Mouse (Mus musculus): ENCODE measurements around the gene Pgk1. TPM values are rescaled to one million over a fixed set of nuclear protein-coding genes. Genes with fewer than 3 reads are reported as not detected.

Pgk1 gene
- polyA plus RNA-seq, 1 experiment from 2014 or later, result 297 TPM

DNA sequence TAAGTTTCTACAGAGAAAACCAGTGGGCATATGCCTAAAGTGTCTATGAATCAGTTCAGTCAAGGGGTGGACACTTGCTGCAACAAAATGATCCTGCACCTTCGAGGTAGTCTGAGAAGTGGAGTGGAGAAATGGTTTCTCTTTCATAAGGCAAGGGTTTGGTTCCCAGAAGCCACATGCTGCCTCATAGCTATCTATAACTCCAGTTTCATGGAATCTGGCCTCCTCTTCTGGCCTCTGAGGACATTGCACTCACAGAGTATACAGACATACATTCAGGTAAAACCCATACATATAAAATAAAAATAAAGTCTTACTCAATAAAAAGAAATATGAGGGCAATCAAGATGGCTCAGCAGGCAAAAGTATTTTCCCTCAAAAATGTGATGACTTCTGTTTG is 21.8 kb upstream of the Pgk1 start:
- Histone ChIP-seq H3K9ac (ENCODE audit: low read depth, low read length) (no peak overlapping the region), H3K4me3 (ENCODE audit: low read length) (no peak overlapping the region), H3K27me3 (replicated peaks; ENCODE audit: control insufficient read depth, insufficient read depth, low read length) (no peaks in the 10 kb centered on the region), H3K4me1 (ENCODE audit: control insufficient read depth, insufficient read depth, low read depth, low read length) (no peaks in the 10 kb centered on the region), H3K27ac (ENCODE audit: low read depth, low read length) (no peak overlapping the region), H3K4me2 (ENCODE audit: low read length) (no peak overlapping the region), H3K9me3 (ENCODE audit: control insufficient read depth, low read length) (no peaks in the 10 kb centered on the region), H3K36me3 (ENCODE audit: control insufficient read depth, insufficient read depth, low read length) (no peaks in the 10 kb centered on the region)
- 50% methylated on average over 1 of the region's 1 CpGs for WGBS
- ATAC-seq, result no peak

DNA sequence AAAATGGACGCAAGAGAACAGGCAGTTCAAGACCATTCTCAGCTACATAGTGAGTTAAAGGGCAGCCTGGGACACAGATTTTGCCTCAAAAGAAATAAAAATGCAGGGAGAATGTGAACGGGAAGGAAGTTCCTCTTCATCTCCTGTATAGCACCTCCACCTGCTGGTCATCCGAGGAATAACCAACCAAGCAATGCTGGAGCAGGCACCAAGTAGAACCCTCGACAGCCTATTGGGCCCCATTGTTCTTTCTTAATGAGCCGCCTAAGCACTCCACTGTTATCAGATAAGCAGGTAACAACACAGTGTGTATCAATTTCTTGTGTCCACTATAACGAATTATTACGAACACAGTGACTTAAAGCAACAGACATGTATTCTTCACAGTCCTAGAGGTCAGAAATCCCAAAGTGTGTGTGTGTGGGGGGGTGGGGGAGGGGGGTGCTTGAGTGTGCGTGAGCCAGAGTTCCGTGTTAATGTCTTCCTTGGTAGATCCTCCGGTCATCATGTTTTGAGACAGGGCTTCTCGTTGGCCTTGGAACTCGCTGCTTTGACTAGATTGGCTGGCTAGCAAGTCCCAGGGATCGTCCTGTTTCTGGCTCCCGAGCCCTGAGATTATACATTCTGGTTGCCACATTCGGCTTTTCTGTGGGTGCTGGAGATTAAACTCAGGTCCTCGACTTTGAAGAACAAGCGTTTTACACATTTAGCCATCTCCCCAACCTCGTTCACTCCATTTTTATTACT is 15.6 kb upstream of the Pgk1 start:
- Histone ChIP-seq H3K9me3 (ENCODE audit: control insufficient read depth, low read length) (no peaks in the 10 kb centered on the region), H3K27me3 (replicated peaks; ENCODE audit: control insufficient read depth, insufficient read depth, low read length) (no peaks in the 10 kb centered on the region), H3K4me2 (ENCODE audit: low read length) (peak overlapping the region; percentile 55), H3K27ac (ENCODE audit: low read depth, low read length) (no peak overlapping the region), H3K4me3 (ENCODE audit: low read length) (peak overlapping the region; percentile 34), H3K36me3 (ENCODE audit: control insufficient read depth, insufficient read depth, low read length) (no peaks in the 10 kb centered on the region), H3K4me1 (ENCODE audit: control insufficient read depth, insufficient read depth, low read depth, low read length) (no peaks in the 10 kb centered on the region), H3K9ac (ENCODE audit: low read depth, low read length) (peak overlapping the region; percentile 50; the same call in 1 of the 2 replicates)
- WGBS, result 25% methylated on average over 17 of the region's 18 CpGs
- ATAC-seq, result peak; percentile 94

DNA sequence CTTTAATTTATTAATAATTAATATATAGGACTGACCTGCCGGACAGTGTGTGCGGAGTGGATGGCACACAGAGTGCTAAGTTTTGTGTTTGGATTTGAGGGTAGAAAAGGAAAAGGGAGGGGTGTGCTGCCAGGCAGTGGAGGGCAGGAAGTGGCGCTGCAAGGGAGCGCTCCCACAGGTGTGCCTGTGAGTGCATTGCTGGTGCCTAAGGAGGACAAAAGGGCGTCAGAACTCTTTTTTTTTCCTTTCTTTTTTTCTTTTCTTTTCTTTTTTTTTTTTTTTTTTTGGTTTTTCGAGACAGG is 15.1 kb upstream of the Pgk1 start:
- Histone ChIP-seq H3K4me3 (ENCODE audit: low read length) (peak overlapping the region; percentile 34; the same call in 1 of the 2 replicates), H3K4me2 (ENCODE audit: low read length) (peak overlapping the region; percentile 55), H3K27me3 (replicated peaks; ENCODE audit: control insufficient read depth, insufficient read depth, low read length) (no peaks in the 10 kb centered on the region), H3K9ac (ENCODE audit: low read depth, low read length) (no peak overlapping the region), H3K4me1 (ENCODE audit: control insufficient read depth, insufficient read depth, low read depth, low read length) (no peaks in the 10 kb centered on the region), H3K9me3 (ENCODE audit: control insufficient read depth, low read length) (no peaks in the 10 kb centered on the region), H3K36me3 (ENCODE audit: control insufficient read depth, insufficient read depth, low read length) (no peaks in the 10 kb centered on the region), H3K27ac (ENCODE audit: low read depth, low read length) (no peak overlapping the region)
- ATAC-seq, result 0 out of 2 replicates have a peak, but pooled peaks have one; percentile 37
- WGBS, result 72% methylated on average over 4 of the region's 6 CpGs

DNA sequence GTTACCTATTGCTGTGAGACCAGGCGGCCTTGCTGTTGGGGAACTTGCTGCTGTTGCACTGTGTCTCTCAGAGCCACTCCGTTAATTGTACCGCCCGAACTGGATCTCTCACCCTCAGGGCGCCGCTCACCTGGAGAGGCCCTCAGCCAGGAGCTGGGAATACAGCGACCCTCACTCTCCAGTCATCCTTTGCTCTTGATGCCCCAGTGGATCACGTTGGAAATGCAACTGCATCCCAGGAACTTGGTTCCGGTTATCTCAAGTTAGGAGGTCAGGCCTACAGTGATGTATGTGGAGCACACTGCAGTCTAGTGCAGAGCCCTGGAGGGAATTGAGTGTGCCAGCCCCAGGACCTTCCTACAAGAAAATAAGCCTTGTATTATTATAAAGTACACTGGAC is 10.6 kb upstream of the Pgk1 start:
- Histone ChIP-seq H3K36me3 (ENCODE audit: control insufficient read depth, insufficient read depth, low read length) (no peaks in the 10 kb centered on the region), H3K9me3 (ENCODE audit: control insufficient read depth, low read length) (no peaks in the 10 kb centered on the region), H3K4me1 (ENCODE audit: control insufficient read depth, insufficient read depth, low read depth, low read length) (no peaks in the 10 kb centered on the region), H3K4me3 (ENCODE audit: low read length) (no peak overlapping the region), H3K27ac (ENCODE audit: low read depth, low read length) (no peak overlapping the region), H3K27me3 (replicated peaks; ENCODE audit: control insufficient read depth, insufficient read depth, low read length) (no peaks in the 10 kb centered on the region), H3K4me2 (ENCODE audit: low read length) (no peak overlapping the region), H3K9ac (ENCODE audit: low read depth, low read length) (no peak overlapping the region)
- ATAC-seq, result no peak
- 58% methylated on average over 9 of the region's 9 CpGs for WGBS

- ATAC-seq, result no peak
- Histone ChIP-seq H3K27me3 (replicated peaks; ENCODE audit: control insufficient read depth, insufficient read depth, low read length) (no peaks in the 10 kb centered on the region), H3K36me3 (ENCODE audit: control insufficient read depth, insufficient read depth, low read length) (no peaks in the 10 kb centered on the region), H3K9ac (ENCODE audit: low read depth, low read length) (no peak overlapping the region), H3K9me3 (ENCODE audit: control insufficient read depth, low read length) (no peaks in the 10 kb centered on the region), H3K27ac (ENCODE audit: low read depth, low read length) (no peak overlapping the region), H3K4me1 (ENCODE audit: control insufficient read depth, insufficient read depth, low read depth, low read length) (peaks cover 8% of the 10 kb centered on the region), H3K4me3 (ENCODE audit: low read length) (no peak overlapping the region), H3K4me2 (ENCODE audit: low read length) (no peak overlapping the region)
- WGBS, result 29% methylated on average over 4 of the region's 4 CpGs
Measured at GRCm38 (mm10) chrX:106184279-106184678, 2.6 kb upstream of the Pgk1 start.

- no peak overlapping the region for H3K9ac ChIP-seq (ENCODE audit: low read depth, low read length)
- H3K4me1 ChIP-seq (ENCODE audit: control insufficient read depth, insufficient read depth, low read depth, low read length), result peaks cover 10% of the 10 kb centered on the region
- 19% methylated on average over 5 of the region's 5 CpGs for WGBS
- H3K27me3 ChIP-seq (replicated peaks; ENCODE audit: control insufficient read depth, insufficient read depth, low read length), result no peaks in the 10 kb centered on the region
- H3K27ac ChIP-seq (ENCODE audit: low read depth, low read length), result peak overlapping the region; percentile 64
- ATAC-seq, result no peak
- H3K4me2 ChIP-seq (ENCODE audit: low read length), result no peak overlapping the region; the same call in 1 of the 2 replicates
- no peaks in the 10 kb centered on the region for H3K36me3 ChIP-seq (ENCODE audit: control insufficient read depth, insufficient read depth, low read length)
- no peaks in the 10 kb centered on the region for H3K9me3 ChIP-seq (ENCODE audit: control insufficient read depth, low read length)
- H3K4me3 ChIP-seq (ENCODE audit: low read length), result no peak overlapping the region
Measured at GRCm38 (mm10) chrX:106185706-106186105, 1.2 kb upstream of the Pgk1 start.

DNA sequence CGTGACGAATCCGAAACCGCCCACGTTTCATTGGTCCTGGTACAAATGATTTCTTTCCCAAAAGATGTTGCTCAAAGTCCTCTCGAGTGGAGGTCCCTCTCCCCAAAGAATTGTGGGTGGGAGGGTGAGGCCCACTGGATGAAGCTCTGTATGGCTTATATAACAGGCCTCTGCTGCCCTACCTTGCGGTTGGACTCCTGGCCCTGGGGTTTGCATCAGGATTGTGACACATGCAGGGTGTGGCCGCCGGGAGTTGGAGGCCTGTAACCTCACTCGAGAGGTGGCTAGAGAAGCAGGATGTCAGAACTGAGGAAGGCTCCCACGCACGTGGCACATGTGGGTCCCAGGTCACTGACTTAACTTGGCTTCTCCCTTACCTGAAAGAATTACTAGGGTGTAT is 837 bp downstream of the Pgk1 start:
- H3K36me3 ChIP-seq (ENCODE audit: control insufficient read depth, insufficient read depth, low read length), result no peaks in the 10 kb centered on the region
- H3K4me1 ChIP-seq (ENCODE audit: control insufficient read depth, insufficient read depth, low read depth, low read length), result peaks cover 10% of the 10 kb centered on the region
- 21% methylated on average over 12 of the region's 12 CpGs for WGBS
- H3K4me3 ChIP-seq (ENCODE audit: low read length), result peak overlapping the region; percentile 52
- H3K27me3 ChIP-seq (replicated peaks; ENCODE audit: control insufficient read depth, insufficient read depth, low read length), result no peaks in the 10 kb centered on the region
- no peak for ATAC-seq
- H3K9ac ChIP-seq (ENCODE audit: low read depth, low read length), result peak overlapping the region; percentile 64
- peak overlapping the region; percentile 51 for H3K27ac ChIP-seq (ENCODE audit: low read depth, low read length)
- H3K9me3 ChIP-seq (ENCODE audit: control insufficient read depth, low read length), result no peaks in the 10 kb centered on the region
- peak overlapping the region; percentile 68 for H3K4me2 ChIP-seq (ENCODE audit: low read length)

GRCm38 (mm10) chrX:106189356-106189755 is 2.5 kb downstream of the Pgk1 start:
- Histone ChIP-seq H3K4me1 (ENCODE audit: control insufficient read depth, insufficient read depth, low read depth, low read length) (peaks cover 10% of the 10 kb centered on the region), H3K36me3 (ENCODE audit: control insufficient read depth, insufficient read depth, low read length) (no peaks in the 10 kb centered on the region), H3K27me3 (replicated peaks; ENCODE audit: control insufficient read depth, insufficient read depth, low read length) (no peaks in the 10 kb centered on the region), H3K4me3 (ENCODE audit: low read length) (peak overlapping the region; percentile 0), H3K9ac (ENCODE audit: low read depth, low read length) (no peak overlapping the region), H3K4me2 (ENCODE audit: low read length) (peak overlapping the region; percentile 68), H3K9me3 (ENCODE audit: control insufficient read depth, low read length) (no peaks in the 10 kb centered on the region), H3K27ac (ENCODE audit: low read depth, low read length) (peak overlapping the region; percentile 23; the same call in 1 of the 2 replicates)
- ATAC-seq, result no peak
- WGBS, result 58% methylated on average over 5 of the region's 5 CpGs

- peaks cover 10% of the 10 kb centered on the region for H3K4me1 ChIP-seq (ENCODE audit: control insufficient read depth, insufficient read depth, low read depth, low read length)
- H3K27ac ChIP-seq (ENCODE audit: low read depth, low read length), result no peak overlapping the region
- no peak overlapping the region for H3K9ac ChIP-seq (ENCODE audit: low read depth, low read length)
- H3K27me3 ChIP-seq (replicated peaks; ENCODE audit: control insufficient read depth, insufficient read depth, low read length), result no peaks in the 10 kb centered on the region
- H3K36me3 ChIP-seq (ENCODE audit: control insufficient read depth, insufficient read depth, low read length), result no peaks in the 10 kb centered on the region
- no peak for ATAC-seq
- H3K4me2 ChIP-seq (ENCODE audit: low read length), result peak overlapping the region; percentile 68
- H3K4me3 ChIP-seq (ENCODE audit: low read length), result no peak overlapping the region
- no peaks in the 10 kb centered on the region for H3K9me3 ChIP-seq (ENCODE audit: control insufficient read depth, low read length)
- WGBS, result 42% methylated on average over 4 of the region's 4 CpGs
Measured at GRCm38 (mm10) chrX:106190091-106190490, 3.2 kb downstream of the Pgk1 start.

All from hindbrain, embryonic 16.5 days (tissue).